ENCODE assay signal across 15 mouse cellular contexts in the genomic region with DNA sequence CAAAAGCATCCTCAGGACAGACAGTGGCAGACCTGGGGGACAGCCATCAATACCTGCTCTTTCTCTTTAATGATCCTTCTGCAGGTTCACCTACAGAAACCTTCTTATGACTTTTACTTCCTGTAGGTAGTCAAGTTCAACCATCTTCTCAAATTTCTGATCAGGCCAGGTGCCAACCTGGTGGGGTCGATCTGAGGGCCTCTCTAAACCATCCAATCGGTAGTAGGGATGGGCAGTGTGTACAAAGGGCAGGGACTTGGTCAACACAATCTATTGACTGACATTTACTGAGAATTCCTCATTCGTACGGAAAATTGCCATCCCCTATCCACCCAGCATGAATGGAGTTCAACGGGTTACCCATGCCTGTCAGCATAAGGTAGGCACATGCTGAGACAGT.
DNase-seq lines count a peak whose midpoint lies in the region; ATAC-seq and TF ChIP-seq lines count a peak whose summit lies in the region.
"Had no signal": no experiment of that assay in that cellular context is flagged by ENCODE, and none has a peak within 500 bp of the region (broad histone marks: within the 10 kb centered on the region; RNA-seq: fewer than 3 reads in every experiment).

No protein-coding gene starts in this region.

- intact Hi-C loops in heart, postnatal 10 days (cut with DNase I), result no loop called here

- no peaks in the 10 kb centered on the region for H3K36me3 ChIP-seq in splenic B cell, adult 2 months (ENCODE audit: control insufficient read depth, insufficient read depth, low read length, poor library complexity, severe bottlenecking)
- H3K36me3 ChIP-seq: hindbrain, embryonic 15.5 days; midbrain, embryonic 15.5 days had no signal

- no peak for TF ChIP-seq CTCF in Patski (IDR thresholded peaks at IDR 0.05)

- POLR2A ChIA-PET in Patski (lab: Charles Lee), result no interaction called here

- H3K27me3 ChIP-seq in Patski, result no peaks in the 10 kb centered on the region
- H3K27me3 ChIP-seq in splenic B cell, adult 2 months (ENCODE audit: control insufficient read depth, insufficient read depth, low read length, poor library complexity, severe bottlenecking), result no peaks in the 10 kb centered on the region
- H3K27me3 ChIP-seq: forebrain, embryonic 13.5 days; hindbrain, embryonic 15.5 days; midbrain, embryonic 15.5 days had no signal

- CTCF ChIA-PET in Patski (lab: Charles Lee), result no interaction called here

- in situ Hi-C loops in Patski (cut with MboI; ENCODE audit: low pct_unique_long_range_greater_than_20kb), result no loop called here

- ATAC-seq in Patski, result no peak
- ATAC-seq: forebrain, embryonic 13.5 days; liver, postnatal 0 days; midbrain, embryonic 15.5 days had no signal

- peak; percentile 2 for DNase-seq in retina, adult 2 months (ENCODE audit: low read depth, low spot score)
- DNase-seq in retina, postnatal 1 day, result no peak
- peak; percentile 35 for DNase-seq in Patski (ENCODE audit: low read depth, low spot score)
- peak; percentile 53 for DNase-seq in c-Kit-positive CD71-positive TER-119-positive erythroid progenitor cells, embryonic 14.5 days (ENCODE audit: low spot score)
- peak; percentile 67 for DNase-seq in splenic B cell, adult 2 months (ENCODE audit: low read depth, low spot score)
- no peak for DNase-seq in heart, postnatal 10 days
- DNase-seq in B cell, adult 2 months, result no peak
- no peak for DNase-seq in adrenal gland, adult 8-10 months
- DNase-seq: cerebellum, adult 2 months; kidney, adult 2 months; liver, postnatal 0 days; thymus, postnatal 36 days had no signal

Comparison
In these comparisons a context has a peak if more than half of its experiments do, and no peak if none do; other contexts are left out.
1. DNase-seq: peak in retina, adult 2 months (single experiment), Patski (single experiment), c-Kit-positive CD71-positive TER-119-positive erythroid progenitor cells, embryonic 14.5 days (single experiment) and splenic B cell, adult 2 months (single experiment); none in retina, postnatal 1 day (single experiment), heart, postnatal 10 days (0 of 2), B cell, adult 2 months (0 of 2) and adrenal gland, adult 8-10 months (single experiment).